Mouse (Mus musculus) ES-Bruce4 (cell line): ENCODE data around the gene Ccdc60.

Source experiments
- CTCF ChIP-seq: IDR thresholded peaks from one replicate; pipeline ENCODE4 v1.8.1; 2011; ENCODE audit warnings: low read depth, low read length
- EP300 ChIP-seq: IDR thresholded peaks from 2 replicates; pipeline ENCODE4 v1.6.1; 2011; ENCODE audit warnings: low read depth, low read length; ENCODE audit not compliant: insufficient read depth
- POLR2A ChIP-seq: IDR thresholded peaks from one replicate; pipeline ENCODE4 v1.8.1; 2011; ENCODE audit warnings: low read length; ENCODE audit not compliant: insufficient read depth

DNA sequence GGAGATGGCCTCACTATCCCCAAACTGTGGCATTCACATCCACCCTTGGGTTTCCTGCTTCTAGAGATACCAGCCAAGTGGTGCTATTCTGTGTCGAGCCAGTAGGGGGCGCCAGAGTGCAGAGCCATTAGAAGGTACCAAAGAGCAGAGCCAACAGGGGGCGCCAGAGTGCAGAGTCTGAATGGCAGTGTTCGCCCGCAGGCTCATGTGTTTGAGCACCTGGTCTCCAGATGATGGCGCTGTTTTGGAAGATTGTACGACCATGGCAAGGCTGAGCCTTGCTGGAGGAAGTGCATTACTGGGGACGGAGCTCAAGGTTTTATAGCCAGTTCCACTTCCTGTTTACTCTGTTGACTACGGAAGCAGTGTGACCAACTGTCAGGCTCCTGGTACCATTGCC lies 172.2 kb downstream of the Ccdc60 start:
- TF ChIP-seq CTCF, result peak; percentile 100
- no peak for TF ChIP-seq EP300
- no peak for TF ChIP-seq POLR2A
